Mouse (Mus musculus) ovary, adult 18-20 months (tissue): ENCODE measurements around the gene Ubtd2.

Source experiments
- DNase-seq: peaks from one replicate; pipeline ENCODE4 v3.0.0; 2022; ENCODE audit warnings: low spot score, mixed read lengths

The Ubtd2 gene

GRCm38 (mm10) chr11:32518770-32519169 lies 63.6 kb downstream of the Ubtd2 start:
- DNase-seq = no peak

GRCm38 (mm10) chr11:32519354-32519753 lies 64.2 kb downstream of the Ubtd2 start:
- no peak for DNase-seq

- no peak for DNase-seq
These were observed 66.1 kb downstream of the Ubtd2 start for GRCm38 (mm10) chr11:32521246-32521645.

DNA sequence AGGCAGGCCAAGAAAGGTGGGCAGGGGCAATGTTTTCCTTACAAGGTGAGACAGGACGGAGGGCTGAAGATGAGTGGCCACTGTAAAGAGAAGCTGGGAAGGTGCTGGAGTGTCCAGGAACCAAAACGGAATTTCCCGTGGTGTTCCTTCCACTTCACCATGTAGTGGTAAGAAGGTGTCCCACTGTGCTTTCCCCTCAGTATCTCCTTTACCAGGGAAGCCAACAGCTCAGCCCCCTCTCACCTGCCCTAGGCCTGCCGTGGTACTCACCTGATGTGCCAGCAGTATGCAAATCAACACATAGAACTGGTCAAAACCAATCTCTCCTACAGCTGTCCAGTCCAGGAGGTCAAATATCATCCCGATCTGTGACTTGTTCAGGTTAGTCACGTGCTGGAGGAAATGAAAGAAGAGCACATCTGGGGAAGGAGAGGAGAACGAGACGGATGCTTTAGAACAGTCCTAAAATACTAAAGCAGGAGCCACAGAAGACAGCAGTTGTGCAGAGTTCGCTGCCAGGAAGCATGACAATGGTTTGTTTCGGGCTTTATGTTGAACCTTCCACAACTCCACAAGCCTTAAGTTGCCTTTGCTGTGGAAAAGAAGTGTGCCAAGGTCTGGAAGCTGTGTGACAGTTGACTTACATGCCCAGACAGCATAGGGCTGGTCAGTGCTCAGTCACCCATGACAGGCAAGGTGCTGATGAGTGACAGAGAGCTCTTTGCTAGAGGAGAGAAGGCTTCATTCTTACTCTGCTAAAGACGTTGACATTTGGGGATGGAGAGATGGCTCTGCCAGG lies 69.2 kb downstream of the Ubtd2 start:
- DNase-seq = no peak

DNA sequence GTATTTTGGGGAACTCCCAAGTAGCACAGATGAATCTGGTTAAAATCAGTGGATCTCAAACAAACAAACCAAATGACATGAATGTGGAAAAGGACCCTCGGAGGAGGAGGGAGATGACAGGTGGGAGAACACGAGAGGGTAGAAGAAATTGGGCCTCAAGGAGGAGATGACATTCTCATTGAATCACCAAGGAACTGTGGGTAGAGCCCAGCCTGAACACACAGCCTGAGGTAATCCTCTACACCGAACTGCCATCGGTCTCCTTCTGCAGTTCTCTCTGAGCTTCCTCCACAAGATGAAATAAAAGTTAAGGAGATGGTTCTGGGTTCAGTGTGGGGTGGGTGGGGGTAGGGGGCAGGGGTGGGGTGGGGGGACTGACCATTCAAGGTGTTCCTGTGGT lies 71.8 kb downstream of the Ubtd2 start:
- DNase-seq = no peak

GRCm38 (mm10) chr11:32530151-32530550 lies 75.0 kb downstream of the Ubtd2 start:
- no peak for DNase-seq

GRCm38 (mm10) chr11:32531871-32532764 lies 76.9 kb downstream of the Ubtd2 start, which contains the start of gene Efcab9:
Gene Efcab9 (minus strand): TSS chr11:32532081.
- no peak for DNase-seq

DNA sequence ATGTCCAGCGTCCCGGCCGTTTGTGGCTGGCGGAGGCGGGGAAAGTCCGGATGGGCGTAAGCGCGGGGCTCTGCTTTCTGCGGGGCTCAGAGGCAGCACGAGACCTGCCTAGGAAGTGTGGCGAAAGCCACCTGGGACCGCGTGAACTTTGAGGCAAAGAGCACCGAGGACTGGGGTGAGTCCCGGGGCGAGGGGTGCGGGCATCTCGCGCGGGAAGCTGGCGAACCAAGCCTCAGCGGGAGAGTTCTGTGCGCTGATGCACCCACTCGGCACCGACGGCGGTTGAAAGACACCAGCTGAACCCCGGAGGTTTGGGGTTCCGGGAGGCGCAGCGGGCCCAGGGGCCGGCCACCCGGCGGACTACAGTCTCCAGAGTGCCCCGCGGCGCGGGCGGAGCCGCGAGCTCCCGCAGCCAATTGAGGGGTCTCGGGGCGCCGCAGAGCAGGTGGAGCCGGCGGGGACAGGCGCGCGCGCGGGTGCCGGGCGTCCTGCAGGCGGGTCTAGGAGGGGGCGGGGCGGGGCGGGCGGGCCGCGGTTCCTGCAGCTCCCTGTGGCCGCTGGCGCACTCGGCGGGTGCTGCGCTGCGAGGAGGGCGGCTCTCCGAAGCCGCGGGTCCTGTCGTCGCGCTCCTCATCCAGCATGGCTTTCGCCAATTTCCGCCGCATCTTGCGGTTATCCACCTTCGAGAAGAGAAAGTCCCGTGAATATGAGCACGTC lies 77.8 kb downstream of the Ubtd2 start, which contains the start of gene Stk10:
Gene Stk10 (plus strand): TSS at position 541 of the 717 bp plus-strand sequence.
- peak; percentile 90 for DNase-seq

GRCm38 (mm10) chr11:32533482-32534261 lies 78.5 kb downstream of the Ubtd2 start:
- DNase-seq = no peak

GRCm38 (mm10) chr11:32534453-32535075 lies 79.4 kb downstream of the Ubtd2 start:
- no peak for DNase-seq

DNA sequence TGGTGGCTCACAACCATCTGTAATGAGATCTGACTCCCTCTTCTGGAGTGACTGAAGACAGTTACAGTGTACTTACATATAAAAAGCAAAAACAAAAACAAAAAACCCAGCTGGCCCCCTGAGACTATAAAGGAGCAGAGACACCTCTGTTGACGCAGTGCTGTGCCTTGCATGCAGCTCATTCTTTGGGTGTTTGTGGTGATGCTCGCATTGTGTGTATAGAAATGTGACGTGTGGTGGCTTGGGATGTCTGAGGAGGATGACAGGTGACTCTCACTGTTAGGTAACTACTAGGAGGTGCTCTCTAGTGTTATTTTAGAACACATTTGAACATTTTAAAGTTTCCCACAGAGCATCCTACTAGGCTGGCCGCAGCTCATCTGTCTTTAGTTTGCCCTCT lies 80.5 kb downstream of the Ubtd2 start:
- DNase-seq = no peak

GRCm38 (mm10) chr11:32536954-32537353 lies 81.8 kb downstream of the Ubtd2 start:
- DNase-seq = no peak

GRCm38 (mm10) chr11:32538435-32538834 lies 83.3 kb downstream of the Ubtd2 start:
- no peak for DNase-seq

GRCm38 (mm10) chr11:32538846-32539245 lies 83.7 kb downstream of the Ubtd2 start:
- no peak for DNase-seq

DNA sequence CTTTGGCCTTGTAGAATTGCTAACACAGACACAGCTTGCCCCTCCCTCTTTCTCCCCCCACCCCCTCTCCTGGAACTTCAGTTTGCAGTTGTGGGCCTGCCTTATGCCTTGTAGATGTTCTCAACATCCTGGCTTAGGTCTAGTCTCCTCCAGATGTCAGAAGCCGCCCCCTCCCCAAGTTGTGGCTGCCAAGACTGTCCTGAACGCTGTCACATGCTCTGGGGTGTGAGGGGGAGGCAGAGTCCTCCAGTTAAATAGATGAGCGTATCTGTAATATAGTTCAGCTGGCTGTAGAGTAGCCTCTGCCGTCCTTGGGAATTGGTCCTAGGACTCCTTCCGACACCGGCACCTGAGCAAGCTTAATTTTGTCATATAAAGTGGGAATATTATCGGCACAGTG lies 84.5 kb downstream of the Ubtd2 start:
- DNase-seq = no peak

DNA sequence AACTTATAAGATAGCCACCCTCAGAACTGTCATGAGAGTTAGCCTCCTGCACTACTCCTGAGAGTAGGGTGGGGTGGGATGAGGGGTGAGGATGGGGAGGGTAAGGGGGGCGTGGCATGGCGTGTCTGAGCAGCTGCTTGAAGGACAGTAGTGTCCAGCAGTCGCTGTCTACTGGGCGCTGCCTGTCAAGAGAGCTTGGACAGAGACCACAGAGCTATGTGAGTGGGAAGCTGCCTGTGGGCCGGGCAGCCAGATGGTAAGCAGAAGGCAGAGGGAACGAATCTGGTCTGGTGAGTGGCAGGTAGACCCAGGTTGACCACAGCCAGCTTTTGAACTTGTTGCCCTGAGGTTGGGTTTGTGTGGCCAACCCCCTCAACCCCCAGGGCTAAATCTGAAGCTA lies 85.3 kb downstream of the Ubtd2 start:
- DNase-seq = no peak

GRCm38 (mm10) chr11:32542181-32542580 lies 87.0 kb downstream of the Ubtd2 start:
- DNase-seq = no peak

DNA sequence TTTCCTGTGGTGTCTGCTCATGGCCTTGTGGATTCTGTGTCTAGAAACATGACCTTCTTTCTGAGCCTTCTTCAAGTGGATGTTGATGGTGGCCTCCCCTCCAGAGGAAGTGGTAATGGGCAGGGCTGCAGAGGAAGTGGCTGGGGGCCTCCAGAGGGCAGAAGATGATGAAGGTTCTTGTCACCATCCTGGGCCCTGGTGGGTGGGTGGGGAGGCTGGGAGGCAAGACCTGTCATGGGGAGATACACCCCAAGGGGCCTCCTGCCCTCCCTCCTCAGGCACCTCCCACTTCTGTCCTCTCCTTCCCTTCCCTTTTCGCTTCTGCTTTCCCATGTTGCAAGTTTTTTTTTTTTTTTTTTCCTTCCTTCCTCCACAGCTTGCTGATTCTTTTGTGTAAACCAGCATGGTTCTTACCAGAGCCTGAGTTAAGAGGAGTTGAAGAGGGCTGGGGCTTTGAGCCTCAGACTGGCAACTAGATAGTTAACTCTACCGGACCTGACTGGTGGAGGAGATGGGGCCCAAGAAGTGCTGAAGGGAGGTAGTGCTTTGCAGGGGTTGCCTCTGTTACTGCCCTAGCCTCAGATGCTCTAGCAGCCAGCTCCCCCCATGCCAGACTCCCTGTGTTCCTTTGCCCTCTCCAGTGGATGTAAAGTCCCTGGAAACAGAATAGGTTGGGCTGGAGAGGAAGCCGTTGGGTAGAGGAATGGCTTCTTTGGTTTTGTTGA lies 87.7 kb downstream of the Ubtd2 start:
- DNase-seq = no peak

GRCm38 (mm10) chr11:32544041-32544440 lies 88.9 kb downstream of the Ubtd2 start:
- no peak for DNase-seq

DNA sequence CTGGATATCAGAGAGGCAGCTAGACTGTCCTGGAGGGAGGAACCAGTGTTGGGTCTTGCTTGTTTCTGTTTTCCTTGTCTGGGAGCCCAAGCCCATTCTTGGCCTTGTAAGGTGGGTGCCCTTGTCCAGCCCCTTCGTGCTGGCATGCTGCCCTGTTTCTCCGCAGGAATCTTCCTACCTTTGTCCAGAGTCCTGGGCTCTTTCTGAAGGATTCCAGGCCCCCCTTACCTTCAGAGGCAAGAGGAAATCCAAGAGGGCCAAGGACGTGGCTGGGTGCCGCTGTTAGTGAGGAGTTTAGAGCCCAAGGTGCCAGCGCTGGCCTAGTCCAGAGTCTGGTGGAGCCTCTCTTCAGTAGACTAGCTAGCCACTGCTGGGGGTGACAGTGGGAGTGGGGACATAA lies 89.3 kb downstream of the Ubtd2 start:
- DNase-seq = no peak
